Mouse (Mus musculus): Measurements from ENCODE around the gene Irak4.

The Irak4 gene

GRCm38 (mm10) chr15:94571501-94571900 lies 28.1 kb downstream of the Irak4 start:
- TF ChIP-seq NANOG (IDR thresholded peaks at IDR 0.05; ENCODE audit: borderline replicate concordance, low read length), result no peak
- no peak for TF ChIP-seq POU5F1 (IDR thresholded peaks at IDR 0.05; ENCODE audit: borderline replicate concordance, low read length)
- TF ChIP-seq CTCF (conservative IDR thresholded peaks at IDR 0.05; ENCODE audit: low read length), result no peak
- no peaks in the 10 kb centered on the region for H3K36me3 ChIP-seq (ENCODE audit: insufficient read depth, low read length)
- peaks cover 19% of the 10 kb centered on the region for H3K4me1 ChIP-seq (replicated peaks; ENCODE audit: low read depth, low read length)

GRCm38 (mm10) chr15:94572746-94573145 lies 29.3 kb downstream of the Irak4 start:
- H3K9me3 ChIP-seq (ENCODE audit: low read length), result peaks cover 7% of the 10 kb centered on the region
- no peak overlapping the region for H3K4me3 ChIP-seq (replicated peaks; ENCODE audit: low read length)
- 0 out of 2 replicates have a peak, but pooled peaks cover 5% of the 10 kb centered on the region for H3K36me3 ChIP-seq (ENCODE audit: insufficient read depth, low read length)
- H3K4me1 ChIP-seq (replicated peaks; ENCODE audit: low read depth, low read length), result peaks cover 16% of the 10 kb centered on the region; the same call in 1 of the 2 replicates
- 0 out of 2 replicates have a peak, but pooled peaks cover 3% of the 10 kb centered on the region for H3K27me3 ChIP-seq (ENCODE audit: insufficient read depth, low read length)
- TF ChIP-seq POU5F1 (IDR thresholded peaks at IDR 0.05; ENCODE audit: borderline replicate concordance, low read length), result no peak
- peak; percentile 25 for TF ChIP-seq CTCF (conservative IDR thresholded peaks at IDR 0.05; ENCODE audit: low read length)
- TF ChIP-seq NANOG (IDR thresholded peaks at IDR 0.05; ENCODE audit: borderline replicate concordance, low read length), result no peak

More at GRCm38 (mm10) chr15:94571501-94571900, 28.1 kb downstream of the Irak4 start:
- Histone ChIP-seq H3K4me3 (replicated peaks; ENCODE audit: low read length) (no peak overlapping the region), H3K27me3 (ENCODE audit: insufficient read depth, low read length) (0 out of 2 replicates have a peak, but pooled peaks cover 3% of the 10 kb centered on the region), H3K9me3 (ENCODE audit: low read length) (peaks cover 7% of the 10 kb centered on the region)

DNA sequence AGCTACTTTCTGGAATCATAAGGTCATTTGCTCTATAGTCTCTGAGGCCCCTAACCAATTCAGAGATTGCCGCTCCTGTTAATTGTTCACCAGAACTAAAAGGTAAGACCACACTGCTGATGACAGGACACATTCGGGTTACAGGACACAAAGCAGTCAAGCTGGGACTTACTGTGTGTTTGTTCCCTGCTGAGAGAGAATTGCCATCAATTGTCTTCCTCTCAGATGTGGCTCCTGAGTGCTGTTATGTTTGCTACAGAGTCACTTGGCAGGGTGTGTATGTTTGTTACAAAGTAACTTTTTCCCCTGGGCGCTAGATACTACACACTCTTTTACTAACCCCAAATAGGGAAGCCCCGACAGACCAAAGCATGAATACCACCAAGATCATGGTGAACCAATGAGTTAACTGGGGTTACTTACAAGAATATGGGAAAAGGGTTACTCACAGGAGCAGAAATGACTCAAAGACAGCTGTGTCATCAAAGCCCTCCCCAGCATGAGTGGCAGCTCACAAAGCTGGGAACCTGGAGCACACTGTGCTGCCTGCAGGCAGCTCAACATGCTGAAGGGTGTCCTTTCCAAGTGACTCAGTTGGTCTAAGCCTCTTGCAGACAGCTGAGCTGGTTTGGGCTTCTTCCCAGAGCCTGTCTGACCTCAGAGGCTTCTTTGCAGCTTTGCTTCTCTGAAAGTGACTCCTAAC lies 31.3 kb downstream of the Irak4 start:
- peak; percentile 20; the same call in 1 of the 2 replicates for TF ChIP-seq NANOG (IDR thresholded peaks at IDR 0.05; ENCODE audit: borderline replicate concordance, low read length)
- no peak for TF ChIP-seq POU5F1 (IDR thresholded peaks at IDR 0.05; ENCODE audit: borderline replicate concordance, low read length)
- Histone ChIP-seq H3K27me3 (ENCODE audit: insufficient read depth, low read length) (no peaks in the 10 kb centered on the region), H3K9me3 (ENCODE audit: low read length) (peaks cover 6% of the 10 kb centered on the region), H3K36me3 (ENCODE audit: insufficient read depth, low read length) (peaks cover 21% of the 10 kb centered on the region), H3K4me1 (replicated peaks; ENCODE audit: low read depth, low read length) (peaks cover 24% of the 10 kb centered on the region), H3K4me3 (replicated peaks; ENCODE audit: low read length) (no peak overlapping the region)

GRCm38 (mm10) chr15:94582000-94582593 lies 38.7 kb downstream of the Irak4 start:
- H3K27me3 ChIP-seq (ENCODE audit: insufficient read depth, low read length), result no peaks in the 10 kb centered on the region
- peaks cover 90% of the 10 kb centered on the region for H3K36me3 ChIP-seq (ENCODE audit: insufficient read depth, low read length)
- H3K4me3 ChIP-seq (replicated peaks; ENCODE audit: low read length), result no peak overlapping the region
- H3K9me3 ChIP-seq (ENCODE audit: low read length), result no peaks in the 10 kb centered on the region
- peaks cover 76% of the 10 kb centered on the region for H3K4me1 ChIP-seq (replicated peaks; ENCODE audit: low read depth, low read length)
- TF ChIP-seq POU5F1 (IDR thresholded peaks at IDR 0.05; ENCODE audit: borderline replicate concordance, low read length) (no peak), NANOG (IDR thresholded peaks at IDR 0.05; ENCODE audit: borderline replicate concordance, low read length) (no peak; the same call in 1 of the 2 replicates), CTCF (conservative IDR thresholded peaks at IDR 0.05; ENCODE audit: low read length) (no peak)

- Histone ChIP-seq H3K36me3 (ENCODE audit: insufficient read depth, low read length) (peaks cover 86% of the 10 kb centered on the region), H3K4me1 (replicated peaks; ENCODE audit: low read depth, low read length) (peaks cover 79% of the 10 kb centered on the region), H3K9me3 (ENCODE audit: low read length) (no peaks in the 10 kb centered on the region), H3K27me3 (ENCODE audit: insufficient read depth, low read length) (no peaks in the 10 kb centered on the region), H3K4me3 (replicated peaks; ENCODE audit: low read length) (no peak overlapping the region)
- TF ChIP-seq NANOG (IDR thresholded peaks at IDR 0.05; ENCODE audit: borderline replicate concordance, low read length), result no peak
- TF ChIP-seq POU5F1 (IDR thresholded peaks at IDR 0.05; ENCODE audit: borderline replicate concordance, low read length), result no peak
- TF ChIP-seq CTCF (conservative IDR thresholded peaks at IDR 0.05; ENCODE audit: low read length), result no peak
Measured at GRCm38 (mm10) chr15:94583153-94583552, 39.7 kb downstream of the Irak4 start.

- Histone ChIP-seq H3K36me3 (ENCODE audit: insufficient read depth, low read length) (peaks cover 74% of the 10 kb centered on the region), H3K9me3 (ENCODE audit: low read length) (no peaks in the 10 kb centered on the region), H3K4me1 (replicated peaks; ENCODE audit: low read depth, low read length) (peaks cover 74% of the 10 kb centered on the region), H3K4me3 (replicated peaks; ENCODE audit: low read length) (no peak overlapping the region), H3K27me3 (ENCODE audit: insufficient read depth, low read length) (no peaks in the 10 kb centered on the region)
- TF ChIP-seq CTCF (conservative IDR thresholded peaks at IDR 0.05; ENCODE audit: low read length) (peak; percentile 39), NANOG (IDR thresholded peaks at IDR 0.05; ENCODE audit: borderline replicate concordance, low read length) (no peak), POU5F1 (IDR thresholded peaks at IDR 0.05; ENCODE audit: borderline replicate concordance, low read length) (no peak)
Measured at GRCm38 (mm10) chr15:94584738-94585137, 41.3 kb downstream of the Irak4 start.

DNA sequence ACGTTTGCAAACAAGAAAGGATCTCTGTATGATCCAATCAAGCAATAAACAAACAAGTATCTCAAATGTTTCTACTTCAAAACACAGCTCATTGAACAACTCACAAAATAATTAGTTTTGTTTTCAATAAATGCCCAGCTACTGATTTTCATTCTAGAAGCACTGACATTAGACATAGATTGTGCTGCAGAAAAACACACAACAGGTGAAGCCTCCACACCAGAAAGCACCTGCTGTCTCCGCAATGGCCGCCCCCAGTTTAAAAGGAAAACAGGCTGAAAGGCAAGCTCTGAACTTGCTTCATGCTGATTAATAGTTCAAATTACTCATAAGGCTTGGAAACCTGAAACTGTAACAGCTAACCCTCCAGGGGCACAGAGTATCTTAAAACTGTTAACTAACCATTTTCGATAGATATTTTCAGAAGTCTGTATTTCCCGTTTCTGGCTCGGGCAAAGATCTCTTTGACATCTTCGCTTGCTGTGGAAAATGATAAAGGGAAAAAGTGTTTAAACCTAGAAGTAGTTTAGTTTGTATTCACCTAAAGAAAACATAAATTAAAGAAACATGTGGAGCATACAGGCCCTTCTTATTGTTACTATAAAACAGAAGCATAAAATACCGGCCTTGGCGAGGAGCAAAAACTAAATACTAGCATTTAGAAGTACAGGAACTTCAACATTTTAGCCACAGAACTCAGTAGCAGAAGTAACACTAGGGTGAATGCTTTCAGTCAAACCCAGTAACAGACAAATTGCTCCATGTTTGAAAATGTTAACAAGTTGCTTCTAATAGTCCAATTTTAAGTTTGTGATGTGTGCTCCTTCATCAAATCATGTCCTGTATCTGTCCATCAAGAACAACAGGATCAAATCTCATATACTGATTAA lies 44.6 kb downstream of the Irak4 start:
- Histone ChIP-seq H3K27me3 (ENCODE audit: insufficient read depth, low read length) (no peaks in the 10 kb centered on the region), H3K9me3 (ENCODE audit: low read length) (no peaks in the 10 kb centered on the region), H3K4me3 (replicated peaks; ENCODE audit: low read length) (peak overlapping the region; percentile 96), H3K36me3 (ENCODE audit: insufficient read depth, low read length) (peaks cover 41% of the 10 kb centered on the region), H3K4me1 (replicated peaks; ENCODE audit: low read depth, low read length) (peaks cover 56% of the 10 kb centered on the region)
- TF ChIP-seq NANOG (IDR thresholded peaks at IDR 0.05; ENCODE audit: borderline replicate concordance, low read length), result no peak
- TF ChIP-seq POU5F1 (IDR thresholded peaks at IDR 0.05; ENCODE audit: borderline replicate concordance, low read length), result no peak
- TF ChIP-seq CTCF (conservative IDR thresholded peaks at IDR 0.05; ENCODE audit: low read length), result no peak

Data from E14TG2a.4 (cell line).